Mouse (Mus musculus) embryonic facial prominence, embryonic 15.5 days (tissue): ENCODE data around the gene Thrsp. TPM values are rescaled to one million over a fixed set of nuclear protein-coding genes. Genes with fewer than 3 reads are reported as not detected.

Source experiments
- ATAC-seq: fragments of 200-750 bp; cut with Nextera tagmentation; 2 replicates; pipeline ENCODE4 v1.8.0; 2017; ENCODE audit warnings: low read depth, moderate TSS enrichment; ENCODE audit not compliant: insufficient number of reproducible peaks, low FRiP score, low TSS enrichment
- H3K27ac ChIP-seq: fragments of 300-500 bp; sonication (generic); replicated peaks from 2 replicates; pipeline ENCODE4 v1.5.1; 2015; ENCODE audit warnings: mild to moderate bottlenecking, inconsistent platforms
- H3K27me3 ChIP-seq: fragments of 300-500 bp; sonication (generic); 2 replicates; pipeline ENCODE4 v1.6.1; 2015; ENCODE audit warnings: inconsistent platforms
- H3K36me3 ChIP-seq: fragments of 300-500 bp; sonication (generic); 2 replicates; pipeline ENCODE4 v1.6.1; 2015; ENCODE audit warnings: mild to moderate bottlenecking, inconsistent platforms
- H3K4me1 ChIP-seq: fragments of 300-500 bp; sonication (generic); 2 replicates; pipeline ENCODE4 v1.6.1; 2015; ENCODE audit warnings: inconsistent platforms
- H3K4me2 ChIP-seq: fragments of 300-500 bp; sonication (generic); replicated peaks from 2 replicates; pipeline ENCODE4 v1.6.1; 2015; ENCODE audit warnings: mild to moderate bottlenecking, inconsistent platforms
- H3K4me3 ChIP-seq: fragments of 300-500 bp; sonication (generic); replicated peaks from 2 replicates; pipeline ENCODE4 v1.5.1; 2015; ENCODE audit warnings: mild to moderate bottlenecking, inconsistent platforms
- H3K9ac ChIP-seq: fragments of 300-500 bp; sonication (generic); 2 replicates; pipeline ENCODE4 v1.6.1; 2015; ENCODE audit warnings: inconsistent platforms
- H3K9me3 ChIP-seq: fragments of 300-500 bp; sonication (generic); replicated peaks from 2 replicates; pipeline ENCODE4 v1.6.1; 2016; ENCODE audit warnings: inconsistent platforms
- WGBS: fragments of 180-500 bp; shearing (Covaris S2); methylation state at CpG from one replicate; pipeline ENCODE4 v1.1.7; 2015; 5-methylcytosine and 5-hydroxymethylcytosine counted together
- polyA plus RNA-seq: library from polyadenylated mRNA; unstranded; fragments of >200 nt; fragmentation: Nextera tagmentation; extraction: Ambion mirVana; gene quantifications from 2 replicates; pipeline ENCODE4 v1.2.1, GENCODE M21; 2015

Gene Thrsp
- polyA plus RNA-seq, 1 experiment from 2014 or later, result 0.84 TPM

DNA sequence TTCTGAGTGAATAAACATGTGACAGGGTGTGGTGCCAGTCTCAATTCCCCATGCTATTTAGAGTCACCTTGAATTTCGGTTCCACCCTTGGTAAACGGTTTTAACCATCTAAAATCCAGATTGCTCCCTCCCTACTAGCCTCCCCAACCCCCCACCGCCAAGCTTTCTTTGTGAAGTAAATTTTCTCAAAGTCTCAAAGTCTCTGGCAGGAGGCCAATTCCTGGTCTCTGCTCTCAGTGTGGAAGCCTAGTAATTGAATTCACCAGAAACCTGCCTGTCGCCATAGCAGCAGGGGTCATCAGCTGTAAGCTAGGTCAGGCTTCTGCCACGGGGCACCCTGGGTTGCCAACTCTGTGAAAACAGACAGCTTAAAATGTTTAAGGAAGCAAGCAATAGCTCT lies 12.2 kb upstream of the Thrsp start:
- WGBS, result under 1% methylated on average over 5 of the region's 5 CpGs
- Histone ChIP-seq H3K9me3 (no peaks in the 10 kb centered on the region), H3K27me3 (no peaks in the 10 kb centered on the region), H3K4me2 (no peak overlapping the region), H3K9ac (no peak overlapping the region), H3K4me3 (no peak overlapping the region), H3K36me3 (no peaks in the 10 kb centered on the region), H3K27ac (0 out of 2 replicates have a peak overlapping the region, but pooled peaks have one; percentile 8), H3K4me1 (peaks cover 9% of the 10 kb centered on the region)
- 0 out of 2 replicates have a peak, but pooled peaks have one; percentile 49 for ATAC-seq

- Histone ChIP-seq H3K4me2 (no peak overlapping the region), H3K36me3 (no peaks in the 10 kb centered on the region), H3K4me1 (peaks cover 9% of the 10 kb centered on the region), H3K9me3 (no peaks in the 10 kb centered on the region), H3K4me3 (no peak overlapping the region), H3K27ac (no peak overlapping the region), H3K9ac (no peak overlapping the region), H3K27me3 (no peaks in the 10 kb centered on the region)
- 77% methylated on average over 5 of the region's 5 CpGs for WGBS
- ATAC-seq, result no peak
These were observed 10.4 kb upstream of the Thrsp start for GRCm38 (mm10) chr7:97427778-97428420.

DNA sequence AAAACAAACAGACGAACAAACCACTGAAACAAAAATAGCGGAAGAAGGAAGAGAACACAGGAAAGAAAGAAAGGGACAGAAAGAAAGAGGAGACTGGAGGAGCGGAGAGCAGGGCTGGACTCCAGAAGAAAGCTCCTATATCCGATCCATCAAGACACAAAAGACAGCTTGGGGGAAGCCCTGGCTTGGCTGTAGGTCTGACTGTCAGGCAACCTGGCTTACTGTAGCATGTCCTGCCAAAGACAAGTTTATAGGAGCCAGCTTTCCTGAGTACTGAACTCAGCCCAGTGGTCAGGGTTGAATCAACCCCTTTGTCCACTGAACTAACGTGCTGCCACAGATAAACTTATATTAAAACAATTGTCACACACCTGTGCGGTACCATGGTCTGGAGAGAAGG lies 9.8 kb upstream of the Thrsp start:
- ATAC-seq, result no peak
- Histone ChIP-seq H3K4me2 (no peak overlapping the region), H3K27ac (no peak overlapping the region), H3K27me3 (no peaks in the 10 kb centered on the region), H3K4me3 (no peak overlapping the region), H3K9me3 (no peaks in the 10 kb centered on the region), H3K4me1 (peaks cover 9% of the 10 kb centered on the region), H3K9ac (no peak overlapping the region), H3K36me3 (no peaks in the 10 kb centered on the region)
- 89% methylated on average over 6 of the region's 6 CpGs for WGBS

DNA sequence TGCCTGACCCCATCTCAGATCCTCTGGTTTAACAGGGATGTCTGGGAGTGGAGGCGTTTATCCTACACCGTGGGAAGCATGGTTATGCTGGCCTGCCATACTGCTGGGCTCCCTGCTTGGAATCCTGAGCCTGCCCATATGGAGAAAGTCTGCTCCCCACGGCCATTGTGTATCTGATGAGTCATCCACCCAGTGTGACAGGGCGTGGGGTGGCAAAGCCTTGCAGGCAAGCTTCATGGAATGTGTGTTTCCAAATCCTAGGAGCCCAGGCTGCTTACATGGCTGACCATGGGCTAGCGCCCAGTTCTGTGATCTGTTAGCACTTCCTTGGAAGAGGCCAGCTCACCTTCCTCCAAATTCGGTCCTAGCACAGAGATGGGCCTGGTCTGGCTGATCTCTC lies 9.0 kb upstream of the Thrsp start:
- no peak for ATAC-seq
- Histone ChIP-seq H3K4me2 (no peak overlapping the region), H3K9me3 (no peaks in the 10 kb centered on the region), H3K27me3 (no peaks in the 10 kb centered on the region), H3K4me1 (peaks cover 9% of the 10 kb centered on the region), H3K27ac (no peak overlapping the region), H3K36me3 (no peaks in the 10 kb centered on the region), H3K9ac (no peak overlapping the region), H3K4me3 (no peak overlapping the region)
- 59% methylated on average over 6 of the region's 6 CpGs for WGBS

DNA sequence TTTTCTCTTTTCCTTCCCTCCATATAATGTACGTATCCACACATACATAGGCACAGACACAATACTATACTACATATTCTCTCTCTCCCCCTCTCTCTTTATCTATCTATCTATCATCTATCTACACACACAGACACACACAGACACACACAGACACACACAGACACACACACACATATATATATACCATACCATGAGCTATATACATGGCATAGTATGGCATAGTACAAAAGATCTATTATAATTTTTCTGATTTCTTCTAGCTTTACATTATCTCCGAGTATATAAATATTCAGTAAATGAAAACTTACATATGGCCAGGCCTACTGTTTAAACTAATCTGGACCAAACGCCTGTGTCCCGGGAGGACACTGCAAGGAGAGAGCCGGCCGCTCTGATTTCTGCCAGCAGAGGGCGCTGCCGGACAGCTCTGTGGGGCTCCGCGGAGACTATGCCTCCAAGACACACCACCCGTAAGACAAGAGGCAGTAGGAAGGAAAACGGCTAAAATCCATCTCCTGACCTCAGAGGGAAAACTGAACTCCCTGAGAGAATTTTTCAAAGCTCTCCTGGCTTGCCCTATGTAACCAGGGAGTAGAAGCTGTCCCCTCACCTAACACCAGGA lies 7.2 kb upstream of the Thrsp start:
- H3K4me1 ChIP-seq, result peaks cover 5% of the 10 kb centered on the region
- peak; percentile 81 for ATAC-seq
- no peaks in the 10 kb centered on the region for H3K36me3 ChIP-seq
- 8% methylated on average over 12 of the region's 12 CpGs for WGBS
- H3K4me3 ChIP-seq, result no peak overlapping the region
- no peaks in the 10 kb centered on the region for H3K9me3 ChIP-seq
- H3K4me2 ChIP-seq, result no peak overlapping the region
- H3K27ac ChIP-seq, result no peak overlapping the region
- H3K27me3 ChIP-seq, result no peaks in the 10 kb centered on the region
- no peak overlapping the region for H3K9ac ChIP-seq

DNA sequence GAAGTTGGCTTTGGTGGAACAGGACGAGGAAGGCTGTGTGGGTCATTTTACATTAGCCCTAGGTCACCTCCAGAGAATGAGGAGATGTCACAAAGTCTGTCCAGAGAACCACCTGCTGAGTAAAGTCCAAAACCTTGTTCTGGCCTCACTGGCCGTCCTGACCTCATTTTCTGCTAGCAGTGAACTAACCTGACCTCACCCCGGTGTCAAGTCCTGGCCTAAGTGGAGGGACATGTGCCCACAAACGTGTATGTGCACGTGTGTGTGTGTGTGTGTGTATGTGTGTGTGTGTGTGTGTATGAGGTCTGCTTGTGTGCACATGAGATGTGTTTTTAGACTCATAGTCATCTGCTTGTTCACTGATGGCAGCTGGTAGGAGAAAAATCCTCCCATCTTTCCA lies 6.2 kb upstream of the Thrsp start:
- no peaks in the 10 kb centered on the region for H3K36me3 ChIP-seq
- no peak overlapping the region for H3K27ac ChIP-seq
- no peak overlapping the region for H3K4me3 ChIP-seq
- H3K4me2 ChIP-seq, result no peak overlapping the region
- H3K9ac ChIP-seq, result no peak overlapping the region
- peaks cover 3% of the 10 kb centered on the region; the same call in 1 of the 2 replicates for H3K4me1 ChIP-seq
- 54% methylated on average over 5 of the region's 5 CpGs for WGBS
- H3K27me3 ChIP-seq, result no peaks in the 10 kb centered on the region
- no peak for ATAC-seq
- no peaks in the 10 kb centered on the region for H3K9me3 ChIP-seq

DNA sequence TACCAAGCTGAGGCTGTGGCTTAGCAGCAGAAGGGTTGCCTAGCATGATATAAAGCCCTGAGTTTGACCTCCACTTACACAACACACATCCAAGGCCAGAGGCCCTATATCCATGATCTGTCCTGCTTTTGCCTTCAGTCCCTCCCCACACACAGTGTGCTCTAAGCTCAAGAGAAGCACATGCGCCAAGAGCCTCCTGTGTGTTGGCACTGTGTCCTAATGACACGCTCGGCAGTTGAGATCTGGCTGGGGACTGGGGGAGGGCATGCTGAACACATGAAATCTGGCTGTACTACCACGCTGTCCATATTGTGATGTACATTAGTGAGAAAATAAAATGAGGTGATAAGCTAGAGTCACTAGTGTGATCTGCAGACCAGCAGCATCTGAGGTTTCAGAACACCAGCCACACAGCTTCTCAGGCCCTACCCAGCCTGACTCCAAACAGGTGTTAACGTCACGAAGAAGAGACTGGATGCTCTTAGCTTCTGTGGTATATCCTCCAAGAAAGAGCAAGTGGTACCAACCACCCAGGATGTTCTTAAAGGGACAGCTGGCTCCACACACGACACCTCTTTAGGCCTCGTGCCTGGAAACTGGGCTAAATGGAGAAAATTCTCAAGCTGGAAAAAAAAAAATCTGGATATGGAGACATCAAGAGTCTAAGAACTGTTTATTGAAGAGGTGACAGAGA lies 3.6 kb upstream of the Thrsp start:
- ATAC-seq, result no peak

GRCm38 (mm10) chr7:97420406-97420805 lies 2.9 kb upstream of the Thrsp start:
- Histone ChIP-seq H3K9ac (no peak overlapping the region), H3K27me3 (no peaks in the 10 kb centered on the region), H3K4me1 (peaks cover 3% of the 10 kb centered on the region; the same call in 1 of the 2 replicates), H3K9me3 (no peaks in the 10 kb centered on the region), H3K36me3 (no peaks in the 10 kb centered on the region), H3K4me2 (no peak overlapping the region), H3K27ac (no peak overlapping the region), H3K4me3 (no peak overlapping the region)
- ATAC-seq, result no peak
- WGBS, result 53% methylated on average over 1 of the region's 1 CpGs

More for the DNA sequence above, 3.6 kb upstream of the Thrsp start:
- Histone ChIP-seq H3K9me3 (no peaks in the 10 kb centered on the region), H3K9ac (no peak overlapping the region), H3K27ac (no peak overlapping the region), H3K36me3 (no peaks in the 10 kb centered on the region), H3K4me2 (no peak overlapping the region), H3K27me3 (no peaks in the 10 kb centered on the region), H3K4me1 (peaks cover 3% of the 10 kb centered on the region; the same call in 1 of the 2 replicates), H3K4me3 (no peak overlapping the region)
- 76% methylated on average over 8 of the region's 8 CpGs for WGBS

- H3K4me1 ChIP-seq, result no peaks in the 10 kb centered on the region
- no peak for ATAC-seq
- H3K36me3 ChIP-seq, result no peaks in the 10 kb centered on the region
- H3K9me3 ChIP-seq, result no peaks in the 10 kb centered on the region
- no peaks in the 10 kb centered on the region for H3K27me3 ChIP-seq
- WGBS, result 86% methylated on average over 5 of the region's 5 CpGs
- no peak overlapping the region for H3K4me3 ChIP-seq
- H3K4me2 ChIP-seq, result no peak overlapping the region
- H3K9ac ChIP-seq, result no peak overlapping the region
- no peak overlapping the region for H3K27ac ChIP-seq
These were observed 1.6 kb upstream of the Thrsp start for GRCm38 (mm10) chr7:97419163-97419562.

- H3K9me3 ChIP-seq, result no peaks in the 10 kb centered on the region
- no peak for ATAC-seq
- no peak overlapping the region for H3K4me3 ChIP-seq
- no peaks in the 10 kb centered on the region for H3K4me1 ChIP-seq
- H3K4me2 ChIP-seq, result no peak overlapping the region
- H3K36me3 ChIP-seq, result no peaks in the 10 kb centered on the region
- no peak overlapping the region for H3K9ac ChIP-seq
- no peak overlapping the region for H3K27ac ChIP-seq
- H3K27me3 ChIP-seq, result no peaks in the 10 kb centered on the region
- 62% methylated on average over 5 of the region's 5 CpGs for WGBS
These were observed 1.2 kb upstream of the Thrsp start for GRCm38 (mm10) chr7:97418717-97419116.

GRCm38 (mm10) chr7:97416473-97416872 lies 1.1 kb downstream of the Thrsp start:
- WGBS, result 89% methylated on average over 4 of the region's 4 CpGs

More at GRCm38 (mm10) chr7:97416473-97416872, 1.1 kb downstream of the Thrsp start:
- no peaks in the 10 kb centered on the region for H3K4me1 ChIP-seq
- H3K9ac ChIP-seq, result no peak overlapping the region
- peaks cover 7% of the 10 kb centered on the region for H3K36me3 ChIP-seq
- no peak for ATAC-seq
- H3K27me3 ChIP-seq, result no peaks in the 10 kb centered on the region
- H3K27ac ChIP-seq, result no peak overlapping the region
- no peak overlapping the region for H3K4me2 ChIP-seq
- no peaks in the 10 kb centered on the region for H3K9me3 ChIP-seq
- H3K4me3 ChIP-seq, result no peak overlapping the region
